Mouse (Mus musculus) T-helper 17 cell (primary cell): ENCODE measurements around the gene Il2ra.

Experiments used
- in situ Hi-C, 2 experiments: fragments of 300-600 bp; cut with MboI, MseI; formaldehyde crosslinking; loops; 1 replicate in 1 of 2; 2 replicates in 1 of 2; pipeline ENCODE4 v1.15.1; 2025; ENCODE audit warnings: high pct_unique_total_duplicates in 2 of 2

Gene Il2ra

DNA sequence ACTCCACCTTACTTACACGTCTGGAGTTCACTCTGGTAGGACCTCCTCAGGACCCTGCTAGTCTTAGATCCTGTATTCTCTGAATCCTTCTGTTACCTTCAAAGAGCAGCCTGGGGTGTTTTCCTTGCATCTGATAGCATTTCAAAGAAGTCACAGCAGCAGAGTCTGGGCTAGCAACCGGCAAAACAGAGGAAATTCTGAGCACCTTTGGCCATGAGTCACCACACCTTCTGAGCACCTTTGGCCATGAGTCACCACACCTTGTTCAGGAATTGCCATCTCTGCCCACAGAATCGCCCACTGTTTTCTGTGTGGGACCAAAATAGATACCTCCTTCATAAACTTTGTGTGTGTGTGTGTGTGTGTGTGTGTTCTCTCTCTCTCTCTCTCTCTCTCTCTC, 8.9 kb downstream of the Il2ra start:
- in situ Hi-C loops, result no loop called here

DNA sequence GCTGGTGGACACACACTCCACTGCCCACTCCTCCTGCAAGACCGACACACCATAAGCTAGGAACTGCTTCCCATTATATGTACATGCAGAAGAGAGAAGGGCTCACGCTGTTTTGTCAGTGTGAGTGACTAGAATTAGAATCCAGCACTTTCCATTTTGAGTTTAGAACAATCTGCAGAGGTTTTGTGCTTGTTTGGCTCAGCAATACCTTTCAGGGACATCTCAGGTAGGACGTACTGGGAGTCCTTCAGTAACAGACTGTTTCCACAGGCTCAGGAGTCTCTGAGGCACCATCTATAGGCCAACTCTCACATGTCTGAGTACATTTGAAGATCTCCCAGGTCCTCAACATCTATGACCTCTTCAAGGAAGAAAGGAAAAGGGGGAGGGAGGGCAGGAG, 9.6 kb downstream of the Il2ra start:
- in situ Hi-C loops, result no loop called here

DNA sequence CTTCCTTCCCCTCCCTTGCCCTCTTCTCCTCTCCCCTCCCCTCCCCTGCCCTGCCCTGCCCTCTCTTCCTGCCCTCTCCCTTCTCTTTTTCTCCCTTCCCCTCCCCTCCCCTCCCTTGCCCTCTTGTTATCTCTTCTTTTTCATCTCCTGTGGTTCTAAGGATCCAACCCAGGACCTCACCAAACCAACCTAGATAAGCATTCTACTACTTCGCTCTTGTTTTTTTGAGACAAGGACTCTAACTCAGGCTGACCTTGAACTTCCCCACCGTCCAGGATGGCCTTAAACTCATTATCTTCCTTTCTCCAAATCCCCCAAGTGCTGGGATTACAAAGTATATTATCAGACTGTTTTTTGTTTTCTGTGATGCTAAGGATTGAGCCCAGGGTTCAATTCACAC, 10.2 kb downstream of the Il2ra start:
- in situ Hi-C loops, result no loop called here

DNA sequence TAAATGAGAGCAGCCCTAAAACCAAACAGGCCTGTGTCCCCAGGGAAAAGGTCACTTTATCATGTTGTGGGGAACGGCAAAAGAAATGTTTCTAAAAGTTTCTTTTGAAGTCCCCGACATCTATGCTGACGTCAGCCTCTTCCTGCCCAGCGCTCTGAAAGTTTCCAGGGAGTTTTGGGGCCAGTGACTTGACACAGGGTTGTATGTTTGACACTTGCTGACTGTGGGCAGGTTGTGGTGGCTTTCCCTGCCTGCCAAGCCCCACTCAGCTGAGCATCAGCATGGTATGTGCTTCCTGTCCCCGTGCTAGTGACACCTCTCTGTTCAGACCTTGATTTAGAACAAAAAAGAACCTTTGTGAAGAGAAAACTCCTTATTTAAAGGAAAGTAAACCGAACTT, 10.7 kb downstream of the Il2ra start:
- in situ Hi-C loops, result no loop called here

DNA sequence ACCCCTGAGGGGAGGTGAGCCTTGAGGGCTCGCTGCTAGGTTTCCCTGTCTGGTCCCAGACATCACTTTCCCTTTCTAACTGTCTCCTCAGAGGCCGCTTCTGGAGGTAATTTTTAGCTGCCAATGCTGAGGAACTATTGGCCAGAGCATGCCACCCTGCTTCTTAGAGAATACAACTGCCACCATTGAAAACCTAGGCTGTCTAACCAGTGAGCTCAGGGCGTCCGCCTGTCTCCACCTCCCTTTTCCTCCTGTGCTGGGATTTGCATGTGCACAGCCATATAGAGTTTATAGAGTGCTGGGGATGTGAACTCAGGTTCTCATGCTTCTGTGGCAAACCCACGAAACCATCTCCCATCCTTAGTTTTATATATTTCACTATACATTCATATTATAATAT, 11.2 kb downstream of the Il2ra start:
- in situ Hi-C loops, result no loop called here

DNA sequence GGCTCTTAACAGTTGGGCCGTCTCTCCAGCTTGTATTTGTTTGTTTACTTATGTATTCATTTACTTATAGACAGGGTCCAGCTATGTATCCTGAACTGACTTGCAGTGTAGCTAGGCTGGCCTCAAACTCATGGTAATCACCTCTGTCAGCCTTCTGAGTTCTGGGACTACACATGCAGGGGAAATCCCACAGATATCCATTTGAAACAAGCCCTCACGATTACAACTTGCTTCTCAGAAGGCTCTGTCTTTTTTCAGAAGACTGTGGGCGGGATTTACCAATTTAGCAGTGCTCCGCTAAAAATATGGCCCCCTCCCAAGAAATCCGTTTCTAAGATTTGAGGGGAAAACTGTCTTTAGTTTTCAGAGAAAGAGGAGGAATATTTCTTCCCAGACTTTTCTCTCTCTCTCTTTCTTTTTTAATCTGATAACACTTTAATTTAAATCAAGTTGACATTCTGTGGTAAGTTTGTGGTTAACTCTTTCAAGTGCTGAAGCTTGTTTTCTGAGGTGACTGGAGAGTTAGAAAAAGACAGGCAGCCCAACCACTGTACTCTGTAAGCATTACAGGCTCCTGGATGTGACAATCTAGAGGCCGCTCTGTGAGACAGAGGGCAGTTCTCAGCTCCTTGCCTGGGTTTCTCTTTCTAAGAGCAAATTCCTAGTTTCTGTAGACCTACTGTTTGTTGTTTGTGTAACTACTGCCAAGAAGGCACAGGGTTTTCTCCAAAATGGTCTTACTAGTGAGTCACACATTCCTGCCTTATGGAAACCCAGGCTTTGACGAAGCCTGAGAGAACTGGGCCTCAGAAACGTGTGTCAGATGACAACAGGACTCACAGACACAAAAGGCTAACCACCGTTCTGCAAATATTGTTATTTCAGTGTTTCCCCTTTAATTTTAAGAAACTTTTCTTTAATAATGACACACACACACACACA, 12.7 kb downstream of the Il2ra start:
- in situ Hi-C loops, result no loop called here

DNA sequence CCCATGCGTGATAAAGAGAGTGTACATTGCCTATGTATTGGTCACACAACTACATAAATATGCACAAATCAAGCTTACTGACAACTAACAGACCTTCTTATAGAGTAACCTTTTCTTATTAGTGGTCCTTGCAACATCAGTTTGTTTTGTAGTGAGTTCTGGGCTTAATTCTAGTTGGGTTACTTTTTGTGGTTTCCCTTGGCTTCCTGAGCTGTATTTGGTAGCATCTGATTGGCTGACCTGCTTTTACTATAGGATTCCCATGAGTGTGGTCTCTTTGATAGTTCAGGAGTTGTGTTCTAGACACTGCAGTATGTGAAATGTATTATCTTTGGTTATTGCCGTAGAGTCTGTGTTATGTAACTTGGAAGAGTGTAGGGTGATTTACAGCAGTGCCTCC, 15.0 kb downstream of the Il2ra start:
- in situ Hi-C loops, result no loop called here

DNA sequence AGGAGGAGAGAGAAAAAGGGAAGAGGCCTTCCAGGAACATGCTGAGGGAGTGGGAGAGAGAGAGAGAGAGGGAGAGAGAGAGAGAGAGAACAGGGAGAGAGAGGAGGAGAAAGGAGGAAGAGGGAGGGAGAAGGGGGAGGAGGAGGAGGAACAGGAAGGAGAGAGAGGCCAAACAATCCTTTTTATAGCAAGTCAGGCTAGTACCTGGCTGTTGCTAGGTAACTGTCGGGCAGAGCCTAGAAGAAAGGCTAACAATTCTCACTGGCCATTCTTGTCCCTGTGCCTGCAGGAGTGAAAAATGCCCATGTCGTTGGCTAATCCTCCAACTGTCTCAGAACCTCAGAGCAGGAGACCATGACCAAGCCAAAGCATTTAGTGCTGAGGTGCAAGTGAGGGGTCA, 16.7 kb downstream of the Il2ra start:
- in situ Hi-C loops, result no loop called here

DNA sequence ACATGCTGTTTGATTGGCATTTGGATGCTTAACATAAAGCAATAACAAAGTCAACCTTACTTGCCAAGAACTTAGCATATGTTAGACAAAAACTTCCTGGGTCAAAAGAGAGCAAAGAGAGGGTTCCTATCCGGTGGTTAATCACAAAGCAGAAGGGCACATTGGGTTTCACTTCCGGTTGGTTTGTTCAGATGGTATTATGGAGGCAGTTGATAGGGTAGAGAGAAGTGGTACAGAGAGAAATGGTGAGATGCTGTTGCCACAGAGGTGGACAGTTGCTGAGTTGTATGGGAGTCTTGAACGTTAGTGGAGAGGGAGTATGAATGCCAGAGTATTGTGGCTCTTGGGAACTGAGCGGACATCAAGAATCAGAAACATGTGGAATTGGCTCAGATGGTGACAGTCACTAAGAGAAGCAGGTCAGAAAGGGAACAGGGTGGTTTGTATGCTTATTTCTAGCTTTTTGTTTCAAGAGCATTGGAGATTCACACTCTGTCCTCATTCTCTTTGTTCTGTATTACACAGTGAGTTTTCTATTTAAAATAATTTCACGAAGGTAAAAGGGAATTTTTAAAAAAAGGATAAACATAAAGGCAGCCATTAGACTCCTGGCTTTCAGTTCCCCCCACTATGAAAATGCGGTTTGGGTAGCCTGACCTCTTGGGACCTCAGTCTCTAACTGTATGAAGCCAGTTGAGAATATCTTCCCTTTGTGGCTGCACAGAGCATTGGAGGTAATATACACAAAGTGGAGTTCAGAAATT, 19.7 kb downstream of the Il2ra start:
- in situ Hi-C loops, result loop anchor here (10.0 kb wide), 2 partner anchors 58 to 1608 kb away; partner anchors contain the start of gene Rbm17 (in 2 of the 2)

DNA sequence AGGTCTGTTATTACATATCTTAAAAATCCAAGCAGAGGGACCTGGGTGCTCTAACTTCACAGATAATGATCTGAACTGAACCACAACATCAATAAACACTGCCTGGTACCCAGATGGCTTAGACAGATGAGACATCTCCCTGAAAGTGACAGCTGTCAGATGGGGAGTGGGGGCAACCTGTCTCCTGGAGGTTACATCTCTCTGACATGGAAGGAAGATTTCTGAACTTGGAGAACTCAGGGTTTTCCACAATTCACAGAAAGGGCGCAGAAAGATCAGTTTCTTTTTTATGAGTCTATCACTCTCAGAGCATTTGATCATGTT, 20.3 kb downstream of the Il2ra start:
- in situ Hi-C loops, result loop anchor here (10.0 kb wide), 2 partner anchors 58 to 1608 kb away; partner anchors contain the start of gene Rbm17 (in 2 of the 2)

DNA sequence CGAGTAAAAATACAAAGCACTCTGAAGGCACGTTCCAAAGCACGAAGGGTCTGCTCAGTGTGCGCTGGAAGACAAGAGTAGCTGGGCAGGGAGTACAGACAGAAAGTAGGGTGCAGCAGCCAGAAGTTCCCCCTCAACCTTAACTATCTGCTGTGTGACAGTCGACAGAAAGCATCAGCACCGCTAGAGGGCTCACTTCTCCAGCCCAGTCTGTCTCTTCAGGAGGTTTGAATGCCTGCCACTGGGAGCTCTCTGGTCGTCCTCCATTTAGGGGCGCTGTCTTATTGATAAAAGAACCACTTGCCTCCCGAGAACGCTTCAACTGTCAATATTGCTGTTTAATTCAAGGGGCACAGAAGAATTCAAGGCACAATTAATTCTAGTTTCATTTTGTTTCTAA, 21.4 kb downstream of the Il2ra start:
- in situ Hi-C loops, result loop anchor here (10.0 kb wide), 2 partner anchors 59 to 1609 kb away; partner anchors contain the start of gene Rbm17 (in 2 of the 2)

DNA sequence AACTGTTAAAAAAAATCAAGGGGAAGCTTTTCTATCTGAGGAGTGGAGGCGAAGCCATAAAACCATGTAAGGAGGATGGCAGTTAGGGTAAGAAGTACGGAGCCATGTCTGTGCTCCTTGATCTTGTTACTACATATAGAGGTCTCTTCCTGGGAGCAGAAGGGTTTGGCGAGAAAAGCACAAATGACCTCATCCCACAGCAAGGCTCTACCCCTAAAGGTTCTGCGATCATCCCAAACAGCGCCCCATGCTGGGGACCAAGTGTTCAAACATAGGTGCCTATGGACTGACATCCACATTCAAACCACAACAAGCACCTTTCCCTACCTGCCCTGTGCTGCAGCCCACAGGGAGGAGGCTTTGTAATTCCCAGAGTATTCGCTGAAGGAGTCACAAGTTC, 21.8 kb downstream of the Il2ra start:
- in situ Hi-C loops, result loop anchor here (10.0 kb wide), 2 partner anchors 60 to 1610 kb away; partner anchors contain the start of gene Rbm17 (in 2 of the 2)

DNA sequence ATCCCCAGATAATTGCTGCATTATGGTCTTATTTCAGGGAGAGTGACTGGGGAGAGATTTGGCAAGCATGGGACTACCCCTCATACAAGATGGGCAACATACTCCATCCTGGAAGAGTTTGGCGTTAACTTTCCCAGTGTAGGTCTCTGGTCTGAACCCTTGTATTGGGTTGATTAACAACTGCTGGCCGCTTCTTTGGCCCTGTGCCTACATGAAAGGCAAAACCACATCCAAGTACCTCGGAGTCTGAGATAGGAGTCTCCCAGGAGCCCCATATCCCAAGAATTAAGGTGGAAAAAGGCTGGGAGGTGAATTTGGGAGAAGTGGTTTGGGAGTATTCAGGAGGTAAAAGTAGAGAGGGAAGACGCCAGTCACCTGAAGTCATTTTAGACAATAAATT, 22.2 kb downstream of the Il2ra start:
- in situ Hi-C loops, result loop anchor here (10.0 kb wide), 2 partner anchors 60 to 1610 kb away; partner anchors contain the start of gene Rbm17 (in 2 of the 2)

DNA sequence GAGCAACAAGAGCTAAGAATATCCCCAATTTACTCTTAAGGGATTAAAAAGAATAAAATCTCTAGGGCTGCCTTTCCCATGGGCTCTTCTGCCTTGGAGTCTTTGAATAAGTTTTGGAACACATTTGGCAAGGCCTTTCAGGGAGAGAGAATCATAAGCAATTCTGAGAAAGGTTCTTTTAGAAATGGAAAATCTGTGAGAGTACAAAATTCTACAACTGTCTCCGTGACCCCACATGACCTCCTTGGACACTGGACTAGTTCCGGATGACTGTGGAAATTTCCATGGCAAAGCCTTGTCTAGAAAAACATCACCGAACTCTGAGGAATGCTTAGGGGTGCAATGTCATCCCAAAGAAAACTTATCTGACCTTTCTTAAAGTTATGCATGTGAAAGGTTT, 22.7 kb downstream of the Il2ra start:
- in situ Hi-C loops, result loop anchor here (10.0 kb wide), 2 partner anchors 61 to 1611 kb away; partner anchors contain the start of gene Rbm17 (in 2 of the 2)

DNA sequence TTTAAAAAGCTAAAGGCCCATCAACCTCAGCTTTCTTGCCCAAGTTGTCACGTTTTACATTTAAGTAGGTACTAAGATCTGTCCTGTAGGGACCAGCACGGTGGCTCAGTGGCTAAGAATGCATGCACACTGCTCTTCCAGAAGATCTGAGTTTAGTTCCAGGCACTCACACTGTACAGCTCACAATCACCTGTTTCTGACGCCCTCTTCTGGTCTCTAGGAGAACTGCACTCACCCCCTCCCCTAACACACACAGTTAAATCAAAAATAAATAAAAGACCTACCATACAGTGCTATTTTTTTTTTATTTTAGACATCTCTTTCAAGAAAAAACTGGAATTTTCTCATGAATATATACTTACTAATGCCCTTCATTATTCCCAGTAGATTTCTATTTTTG, 29.5 kb downstream of the Il2ra start:
- in situ Hi-C loops, result no loop called here

DNA sequence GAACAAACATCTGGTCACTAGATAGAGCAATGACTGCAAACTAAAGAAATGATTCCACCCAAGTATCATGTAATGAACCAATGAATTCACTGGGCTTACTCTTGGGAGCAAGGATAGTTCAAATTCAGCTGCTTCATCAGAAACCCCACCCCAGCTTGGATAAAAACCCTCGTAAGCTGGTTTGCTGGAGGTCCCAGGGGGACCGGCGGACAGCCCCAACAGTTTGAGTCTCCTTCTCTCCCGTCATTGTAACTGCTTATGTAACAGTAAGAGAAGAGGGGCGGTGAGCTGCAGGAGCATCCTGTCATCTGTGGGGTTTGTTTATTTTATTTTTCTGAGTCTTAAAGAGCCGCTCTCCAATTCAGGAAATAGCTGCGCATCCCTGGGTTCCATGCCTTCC, 37.0 kb downstream of the Il2ra start:
- in situ Hi-C loops, result loop anchor here in 1 of 2 experiments (5.0 kb wide), 1 partner anchor 82 kb away; no protein-coding TSS in a partner anchor

DNA sequence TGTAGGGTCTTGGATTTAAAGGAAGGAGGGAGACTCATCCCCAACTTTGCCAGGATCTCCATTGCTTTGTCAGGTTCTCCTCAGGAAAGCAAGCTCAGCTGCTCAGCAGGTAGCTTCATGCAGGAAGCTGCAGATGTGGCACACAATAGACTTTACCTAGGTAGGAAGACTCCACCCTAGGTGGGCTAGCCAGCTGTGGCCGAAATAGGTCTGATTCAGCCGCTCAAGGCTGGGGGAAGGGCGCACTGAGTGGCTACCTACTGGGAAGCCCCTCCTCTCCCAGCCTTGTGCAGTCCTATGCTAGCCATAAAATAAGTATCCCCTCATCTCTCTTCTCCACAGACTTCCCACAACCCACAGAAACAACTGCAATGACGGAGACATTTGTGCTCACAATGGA, 40.1 kb downstream of the Il2ra start:
- in situ Hi-C loops, result loop anchor here in 1 of 2 experiments (5.0 kb wide), 1 partner anchor 85 kb away; no protein-coding TSS in a partner anchor

DNA sequence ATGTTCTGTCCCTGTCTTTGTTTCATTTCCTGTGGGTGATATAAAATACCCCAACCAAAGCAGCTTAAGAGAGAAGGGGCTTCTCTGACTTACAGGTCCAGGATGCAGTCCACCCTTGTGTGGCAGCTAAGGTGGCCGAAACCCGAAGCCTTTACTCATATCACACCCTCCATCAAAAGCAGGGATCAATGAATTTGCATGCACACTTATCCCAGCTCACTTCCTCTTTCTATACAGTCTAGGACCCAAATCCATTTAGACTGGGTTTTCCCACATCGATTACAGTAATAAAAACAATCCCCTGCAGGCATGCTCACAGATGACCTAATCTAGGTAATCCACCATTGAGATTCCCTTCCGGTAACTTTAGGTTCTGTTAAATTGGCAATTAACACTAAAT, 43.9 kb downstream of the Il2ra start:
- in situ Hi-C loops, result no loop called here

DNA sequence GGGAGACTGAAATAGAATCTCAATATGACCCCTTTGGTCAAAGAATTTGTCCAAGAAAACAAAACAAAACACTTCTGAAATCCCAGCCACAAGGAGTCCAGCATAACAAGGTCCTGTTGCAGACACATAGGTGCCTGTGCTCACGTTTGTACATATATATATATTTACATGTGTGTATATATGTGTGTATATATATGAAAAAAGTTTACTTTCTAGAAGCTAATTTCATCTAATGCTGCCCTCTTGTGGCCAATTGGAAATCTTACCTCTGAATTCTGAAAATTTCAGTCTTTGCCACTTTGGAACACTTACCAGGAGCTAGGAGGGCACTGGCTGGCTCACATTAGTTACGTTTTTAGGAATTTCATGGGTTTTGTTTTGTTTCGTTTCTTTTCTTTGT, 44.8 kb downstream of the Il2ra start:
- in situ Hi-C loops, result no loop called here

DNA sequence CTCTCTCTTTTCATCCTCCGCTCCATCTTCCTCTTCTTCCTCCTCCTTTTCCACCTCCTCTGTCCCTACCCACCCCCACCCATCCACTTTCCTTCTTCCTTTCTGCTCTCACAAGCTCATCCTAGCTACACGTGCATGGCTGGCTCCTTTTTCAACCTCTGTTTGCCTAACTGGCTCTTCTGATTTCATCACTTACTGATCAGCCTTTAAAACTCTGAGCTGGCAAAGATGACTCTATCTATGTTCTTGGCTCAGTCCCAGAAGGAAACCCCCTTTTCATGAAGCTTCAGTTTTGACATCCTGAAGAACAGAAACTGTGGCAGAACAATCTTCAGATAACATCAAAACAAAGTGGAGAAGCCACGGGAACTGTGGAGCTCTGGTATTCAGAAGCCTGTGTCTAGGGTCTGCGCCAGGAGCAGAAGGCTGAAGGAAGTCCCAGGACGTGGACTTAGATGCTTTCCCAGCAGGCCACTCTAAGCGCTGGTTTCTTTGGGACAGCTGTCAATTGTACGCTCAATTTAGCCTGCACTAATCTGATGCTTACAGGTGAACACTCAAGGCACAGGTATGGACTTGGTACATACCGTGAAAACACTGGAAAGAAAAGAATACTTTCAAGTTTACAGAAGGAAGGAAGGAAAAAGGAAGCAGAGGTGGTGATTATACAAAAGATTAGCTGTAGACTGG, 47.7 kb downstream of the Il2ra start:
- in situ Hi-C loops, result no loop called here

DNA sequence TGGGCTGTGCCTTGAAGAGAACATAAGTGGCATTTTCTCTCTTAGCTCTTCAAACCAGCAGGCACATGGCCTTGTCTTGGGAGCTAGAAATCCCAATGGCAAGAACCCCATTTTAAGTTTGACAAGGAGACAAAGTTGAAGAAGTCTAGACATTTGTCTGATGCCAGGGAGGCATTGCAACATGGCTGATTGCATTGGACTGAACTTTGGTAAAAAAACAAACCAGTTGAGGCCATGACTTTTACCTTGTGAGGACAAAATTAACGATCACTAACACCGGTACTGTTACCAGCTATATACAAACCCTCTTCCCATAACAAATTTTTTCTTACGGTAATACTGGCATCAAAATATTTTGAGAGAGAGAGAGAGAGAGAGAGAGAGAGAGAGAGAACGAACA, 50.7 kb downstream of the Il2ra start:
- in situ Hi-C loops, result no loop called here

DNA sequence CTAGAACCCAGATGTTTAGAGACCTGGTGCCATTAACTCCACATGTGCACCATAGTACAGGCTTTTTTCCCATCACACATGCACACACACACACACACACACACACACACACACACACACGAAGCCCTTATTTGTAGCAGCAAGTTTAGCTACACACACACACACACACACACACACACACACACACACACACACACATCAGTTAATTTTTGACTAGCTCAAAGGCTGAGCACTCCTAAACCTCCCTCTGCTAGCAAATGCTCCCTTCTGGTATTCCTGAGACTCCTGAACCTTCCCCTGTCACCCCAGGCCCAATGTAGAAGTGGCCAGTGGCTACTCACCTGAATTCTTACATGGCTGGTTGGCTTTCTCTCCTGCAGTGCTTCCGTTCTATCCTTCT, 51.5 kb downstream of the Il2ra start:
- in situ Hi-C loops, result no loop called here
